Mouse (Mus musculus) liver, embryonic 16.5 days (tissue): ENCODE data around the gene Rab35. TPM values are rescaled to one million over a fixed set of nuclear protein-coding genes. Genes with fewer than 3 reads are reported as not detected.

ENCODE experiments used
- ATAC-seq: fragments of 200-750 bp; cut with Nextera tagmentation; 2 replicates; pipeline ENCODE4 v1.8.0; 2017; ENCODE audit warnings: low read depth, mild to moderate bottlenecking, moderate number of reproducible peaks, moderate library complexity
- H3K27ac ChIP-seq: fragments of 300-500 bp; sonication (generic); 2 replicates; pipeline ENCODE4 v1.5.1; 2014; ENCODE audit warnings: mild to moderate bottlenecking, low read length
- H3K27me3 ChIP-seq: fragments of 300-500 bp; sonication (generic); 2 replicates; pipeline ENCODE4 v1.6.1; 2014; ENCODE audit warnings: low read depth, low read length, mixed read lengths; ENCODE audit not compliant: control insufficient read depth, insufficient read depth
- H3K36me3 ChIP-seq: fragments of 300-500 bp; sonication (generic); 2 replicates; pipeline ENCODE4 v1.6.1; 2014; ENCODE audit warnings: mild to moderate bottlenecking; ENCODE audit not compliant: control insufficient read depth, insufficient read depth
- H3K4me1 ChIP-seq: fragments of 300-500 bp; sonication (generic); 2 replicates; pipeline ENCODE4 v1.6.1; 2014; ENCODE audit warnings: low read depth, low read length, mixed read lengths; ENCODE audit not compliant: control insufficient read depth
- H3K4me2 ChIP-seq: fragments of 300-500 bp; sonication (generic); 2 replicates; pipeline ENCODE4 v1.6.1; 2014; ENCODE audit warnings: low read depth, low read length, mixed read lengths
- H3K4me3 ChIP-seq: fragments of 300-500 bp; sonication (generic); 2 replicates; pipeline ENCODE4 v1.5.1; 2014; ENCODE audit warnings: low read depth, mild to moderate bottlenecking, low read length
- H3K9ac ChIP-seq: fragments of 300-500 bp; sonication (generic); 2 replicates; pipeline ENCODE4 v1.6.1; 2014; ENCODE audit warnings: low read depth, low read length
- H3K9me3 ChIP-seq: fragments of 300-500 bp; sonication (generic); replicated peaks from 2 replicates; pipeline ENCODE4 v1.6.1; 2016; ENCODE audit warnings: low read length; ENCODE audit not compliant: control insufficient read depth
- WGBS: fragments of 180-500 bp; shearing (Covaris S2); extraction: QIAGEN DNeasy Blood & Tissue Kit; methylation state at CpG from one replicate; pipeline ENCODE4 v1.1.7; 2014; ENCODE audit not compliant: insufficient replicate concordance; 5-methylcytosine and 5-hydroxymethylcytosine counted together
- polyA plus RNA-seq: library from polyadenylated mRNA; unstranded; fragments of >200 nt; fragmentation: Nextera tagmentation; extraction: Ambion mirVana; gene quantifications from 2 replicates; pipeline ENCODE4 v1.2.1, GENCODE M21; 2015

Gene Rab35
- polyA plus RNA-seq, 1 experiment from 2014 or later: 4.1 TPM

GRCm38 (mm10) chr5:115669974-115670373 lies 38.3 kb downstream of the Rab35 start:
- Histone ChIP-seq H3K27ac (no peak overlapping the region), H3K9ac (no peak overlapping the region), H3K4me1 (no peaks in the 10 kb centered on the region), H3K27me3 (no peaks in the 10 kb centered on the region), H3K4me3 (no peak overlapping the region), H3K9me3 (no peaks in the 10 kb centered on the region), H3K4me2 (no peak overlapping the region), H3K36me3 (no peaks in the 10 kb centered on the region)
- ATAC-seq: no peak
- 65% methylated on average over 11 of the region's 11 CpGs for WGBS

GRCm38 (mm10) chr5:115670406-115670805 lies 38.7 kb downstream of the Rab35 start:
- Histone ChIP-seq H3K9ac (no peak overlapping the region), H3K27ac (no peak overlapping the region), H3K4me1 (no peaks in the 10 kb centered on the region), H3K36me3 (no peaks in the 10 kb centered on the region), H3K9me3 (no peaks in the 10 kb centered on the region), H3K27me3 (no peaks in the 10 kb centered on the region), H3K4me2 (no peak overlapping the region), H3K4me3 (no peak overlapping the region)
- no peak for ATAC-seq
- 34% methylated on average over 2 of the region's 2 CpGs for WGBS

GRCm38 (mm10) chr5:115671846-115672245 lies 40.1 kb downstream of the Rab35 start:
- Histone ChIP-seq H3K9ac (no peak overlapping the region), H3K27me3 (no peaks in the 10 kb centered on the region), H3K4me2 (no peak overlapping the region), H3K4me3 (no peak overlapping the region), H3K27ac (no peak overlapping the region), H3K36me3 (no peaks in the 10 kb centered on the region), H3K9me3 (no peaks in the 10 kb centered on the region), H3K4me1 (no peaks in the 10 kb centered on the region)
- 67% methylated on average over 8 of the region's 8 CpGs for WGBS
- ATAC-seq: no peak

GRCm38 (mm10) chr5:115685126-115685525 lies 53.4 kb downstream of the Rab35 start:
- Histone ChIP-seq H3K9me3 (no peaks in the 10 kb centered on the region), H3K4me1 (no peaks in the 10 kb centered on the region), H3K4me3 (no peak overlapping the region), H3K9ac (no peak overlapping the region), H3K27ac (no peak overlapping the region), H3K27me3 (no peaks in the 10 kb centered on the region), H3K36me3 (no peaks in the 10 kb centered on the region), H3K4me2 (no peak overlapping the region)
- 74% methylated on average over 10 of the region's 10 CpGs for WGBS
- ATAC-seq: no peak

GRCm38 (mm10) chr5:115686716-115687115 lies 55.0 kb downstream of the Rab35 start:
- Histone ChIP-seq H3K9me3 (no peaks in the 10 kb centered on the region), H3K4me1 (no peaks in the 10 kb centered on the region), H3K36me3 (no peaks in the 10 kb centered on the region), H3K4me2 (no peak overlapping the region), H3K27me3 (no peaks in the 10 kb centered on the region), H3K27ac (no peak overlapping the region), H3K9ac (no peak overlapping the region), H3K4me3 (no peak overlapping the region)
- no peak for ATAC-seq
- WGBS: 56% methylated on average over 7 of the region's 7 CpGs

- H3K4me1 ChIP-seq: no peaks in the 10 kb centered on the region
- 48% methylated on average over 3 of the region's 3 CpGs for WGBS
- ATAC-seq: no peak
Measured at GRCm38 (mm10) chr5:115693271-115693670, 61.6 kb downstream of the Rab35 start.

GRCm38 (mm10) chr5:115695191-115695770 lies 63.6 kb downstream of the Rab35 start:
- Histone ChIP-seq H3K9me3 (no peaks in the 10 kb centered on the region), H3K4me1 (no peaks in the 10 kb centered on the region), H3K27ac (no peak overlapping the region), H3K36me3 (no peaks in the 10 kb centered on the region), H3K27me3 (no peaks in the 10 kb centered on the region), H3K4me3 (no peak overlapping the region), H3K4me2 (no peak overlapping the region), H3K9ac (no peak overlapping the region)
- 45% methylated on average over 6 of the region's 6 CpGs for WGBS
- no peak for ATAC-seq

More at GRCm38 (mm10) chr5:115693271-115693670, 61.6 kb downstream of the Rab35 start:
- Histone ChIP-seq H3K9ac (no peak overlapping the region), H3K27ac (no peak overlapping the region), H3K4me2 (no peak overlapping the region), H3K27me3 (no peaks in the 10 kb centered on the region), H3K4me3 (no peak overlapping the region), H3K9me3 (no peaks in the 10 kb centered on the region), H3K36me3 (no peaks in the 10 kb centered on the region)

- Histone ChIP-seq H3K27ac (no peak overlapping the region), H3K4me3 (no peak overlapping the region), H3K9ac (no peak overlapping the region), H3K4me1 (no peaks in the 10 kb centered on the region), H3K4me2 (no peak overlapping the region), H3K9me3 (no peaks in the 10 kb centered on the region), H3K27me3 (no peaks in the 10 kb centered on the region), H3K36me3 (no peaks in the 10 kb centered on the region)
- no peak for ATAC-seq
- WGBS: 63% methylated on average over 5 of the region's 5 CpGs
Measured at GRCm38 (mm10) chr5:115696811-115697210, 65.1 kb downstream of the Rab35 start.
